Mouse (Mus musculus) midbrain, embryonic 16.5 days (tissue): ENCODE results near the gene Adamts12. TPM values are rescaled to one million over a fixed set of nuclear protein-coding genes. Genes with fewer than 3 reads are reported as not detected.

Experiments
- ATAC-seq: fragments of 200-750 bp; cut with Nextera tagmentation; 2 replicates; pipeline ENCODE4 v1.8.0; 2017; ENCODE audit warnings: moderate TSS enrichment
- H3K27ac ChIP-seq: fragments of 300-500 bp; sonication (generic); 2 replicates; pipeline ENCODE4 v1.5.1; 2014; ENCODE audit warnings: mild to moderate bottlenecking, low read length, mixed read lengths
- H3K27me3 ChIP-seq: fragments of 300-500 bp; sonication (generic); 2 replicates; pipeline ENCODE4 v1.6.1; 2014; ENCODE audit warnings: low read depth, low read length, mixed read lengths; ENCODE audit not compliant: control insufficient read depth, insufficient read depth
- H3K36me3 ChIP-seq: fragments of 300-500 bp; sonication (generic); 2 replicates; pipeline ENCODE4 v1.6.1; 2014; ENCODE audit warnings: mild to moderate bottlenecking, low read length, moderate library complexity, mixed read lengths; ENCODE audit not compliant: control insufficient read depth, insufficient read depth
- H3K4me1 ChIP-seq: fragments of 300-500 bp; sonication (generic); 2 replicates; pipeline ENCODE4 v1.6.1; 2014; ENCODE audit warnings: mild to moderate bottlenecking, low read length, mixed read lengths; ENCODE audit not compliant: control insufficient read depth, insufficient read depth
- H3K4me2 ChIP-seq: fragments of 300-500 bp; sonication (generic); 2 replicates; pipeline ENCODE4 v1.6.1; 2014; ENCODE audit warnings: mild to moderate bottlenecking, low read length, mixed read lengths
- H3K4me3 ChIP-seq: fragments of 300-500 bp; sonication (generic); 2 replicates; pipeline ENCODE4 v1.5.1; 2014; ENCODE audit warnings: low read depth, mild to moderate bottlenecking, low read length, moderate library complexity, mixed read lengths
- H3K9ac ChIP-seq: fragments of 300-500 bp; sonication (generic); 2 replicates; pipeline ENCODE4 v1.6.1; 2014; ENCODE audit warnings: low read depth, low read length, mixed read lengths
- H3K9me3 ChIP-seq: fragments of 300-500 bp; sonication (generic); replicated peaks from 2 replicates; pipeline ENCODE4 v1.6.1; 2014; ENCODE audit warnings: mild to moderate bottlenecking, low read length, mixed read lengths; ENCODE audit not compliant: control insufficient read depth, poor library complexity, severe bottlenecking
- WGBS: fragments of 180-500 bp; shearing (Covaris S2); extraction: QIAGEN DNeasy Blood & Tissue Kit; methylation state at CpG from one replicate; pipeline ENCODE4 v1.1.7; 2014; 5-methylcytosine and 5-hydroxymethylcytosine counted together
- polyA plus RNA-seq: library from polyadenylated mRNA; unstranded; fragments of >200 nt; fragmentation: Nextera tagmentation; extraction: Ambion mirVana; gene quantifications from 2 replicates; pipeline ENCODE4 v1.2.1, GENCODE M21; 2015

The Adamts12 gene
- polyA plus RNA-seq, 1 experiment from 2014 or later, result 1.1 TPM

GRCm38 (mm10) chr15:11204934-11205333 lies 140.3 kb downstream of the Adamts12 start:
- Histone ChIP-seq H3K4me2 (no peak overlapping the region), H3K4me1 (no peaks in the 10 kb centered on the region), H3K4me3 (no peak overlapping the region), H3K9me3 (no peaks in the 10 kb centered on the region), H3K9ac (no peak overlapping the region), H3K27me3 (no peaks in the 10 kb centered on the region), H3K27ac (no peak overlapping the region), H3K36me3 (no peaks in the 10 kb centered on the region)
- no peak for ATAC-seq
- WGBS, result 85% methylated on average over 3 of the region's 3 CpGs

- 91% methylated on average over 6 of the region's 6 CpGs for WGBS
- Histone ChIP-seq H3K27me3 (no peaks in the 10 kb centered on the region), H3K4me3 (no peak overlapping the region), H3K4me1 (no peaks in the 10 kb centered on the region), H3K9me3 (no peaks in the 10 kb centered on the region), H3K36me3 (no peaks in the 10 kb centered on the region), H3K27ac (no peak overlapping the region), H3K9ac (no peak overlapping the region), H3K4me2 (no peak overlapping the region)
- no peak for ATAC-seq
These were observed 146.4 kb downstream of the Adamts12 start for GRCm38 (mm10) chr15:11210976-11211375.

- H3K9ac ChIP-seq, result no peak overlapping the region
- no peaks in the 10 kb centered on the region for H3K4me1 ChIP-seq
- H3K4me2 ChIP-seq, result no peak overlapping the region
- no peak for ATAC-seq
- no peaks in the 10 kb centered on the region for H3K27me3 ChIP-seq
- H3K36me3 ChIP-seq, result no peaks in the 10 kb centered on the region
- no peaks in the 10 kb centered on the region for H3K9me3 ChIP-seq
- H3K4me3 ChIP-seq, result no peak overlapping the region
- no peak overlapping the region for H3K27ac ChIP-seq
- WGBS, result 81% methylated on average over 4 of the region's 4 CpGs
These were observed 169.5 kb downstream of the Adamts12 start for GRCm38 (mm10) chr15:11233906-11234632.

GRCm38 (mm10) chr15:11240406-11240805 lies 175.8 kb downstream of the Adamts12 start:
- Histone ChIP-seq H3K27ac (no peak overlapping the region), H3K4me1 (no peaks in the 10 kb centered on the region)
- 90% methylated on average over 3 of the region's 3 CpGs for WGBS

GRCm38 (mm10) chr15:11241288-11241687 lies 176.7 kb downstream of the Adamts12 start:
- no peaks in the 10 kb centered on the region for H3K36me3 ChIP-seq
- 85% methylated on average over 2 of the region's 2 CpGs for WGBS
- H3K9ac ChIP-seq, result no peak overlapping the region
- no peaks in the 10 kb centered on the region for H3K9me3 ChIP-seq
- no peak for ATAC-seq
- no peak overlapping the region for H3K27ac ChIP-seq
- H3K4me3 ChIP-seq, result no peak overlapping the region
- H3K4me2 ChIP-seq, result no peak overlapping the region
- no peaks in the 10 kb centered on the region for H3K27me3 ChIP-seq
- no peaks in the 10 kb centered on the region for H3K4me1 ChIP-seq

More at GRCm38 (mm10) chr15:11240406-11240805, 175.8 kb downstream of the Adamts12 start:
- ATAC-seq, result no peak
- Histone ChIP-seq H3K27me3 (no peaks in the 10 kb centered on the region), H3K9me3 (no peaks in the 10 kb centered on the region), H3K4me3 (no peak overlapping the region), H3K4me2 (no peak overlapping the region), H3K9ac (no peak overlapping the region), H3K36me3 (no peaks in the 10 kb centered on the region)

GRCm38 (mm10) chr15:11246402-11246801 lies 181.8 kb downstream of the Adamts12 start:
- Histone ChIP-seq H3K4me2 (no peak overlapping the region), H3K4me3 (no peak overlapping the region), H3K9me3 (no peaks in the 10 kb centered on the region), H3K27me3 (no peaks in the 10 kb centered on the region), H3K27ac (no peak overlapping the region), H3K36me3 (no peaks in the 10 kb centered on the region), H3K4me1 (no peaks in the 10 kb centered on the region), H3K9ac (no peak overlapping the region)
- 91% methylated on average over 1 of the region's 1 CpGs for WGBS
- ATAC-seq, result no peak

- Histone ChIP-seq H3K27me3 (no peaks in the 10 kb centered on the region), H3K36me3 (no peaks in the 10 kb centered on the region), H3K4me2 (no peak overlapping the region), H3K9me3 (no peaks in the 10 kb centered on the region), H3K4me3 (no peak overlapping the region), H3K27ac (no peak overlapping the region), H3K4me1 (no peaks in the 10 kb centered on the region), H3K9ac (no peak overlapping the region)
- 96% methylated on average over 6 of the region's 6 CpGs for WGBS
- no peak for ATAC-seq
These were observed 214.9 kb downstream of the Adamts12 start for GRCm38 (mm10) chr15:11279273-11280080.

GRCm38 (mm10) chr15:11280689-11281264 lies 216.2 kb downstream of the Adamts12 start:
- Histone ChIP-seq H3K27me3 (no peaks in the 10 kb centered on the region), H3K9me3 (no peaks in the 10 kb centered on the region), H3K36me3 (no peaks in the 10 kb centered on the region), H3K9ac (no peak overlapping the region), H3K4me2 (no peak overlapping the region), H3K4me3 (no peak overlapping the region), H3K4me1 (no peaks in the 10 kb centered on the region), H3K27ac (no peak overlapping the region)
- ATAC-seq, result no peak
- WGBS, result 87% methylated on average over 6 of the region's 6 CpGs

- Histone ChIP-seq H3K9ac (no peak overlapping the region), H3K36me3 (no peaks in the 10 kb centered on the region), H3K27ac (no peak overlapping the region), H3K4me1 (no peaks in the 10 kb centered on the region), H3K4me3 (no peak overlapping the region), H3K27me3 (no peaks in the 10 kb centered on the region), H3K9me3 (no peaks in the 10 kb centered on the region), H3K4me2 (no peak overlapping the region)
- ATAC-seq, result no peak
These were observed 218.6 kb downstream of the Adamts12 start for GRCm38 (mm10) chr15:11283171-11283570.
